Mouse (Mus musculus) bone marrow, adult 2 months (tissue): Measurements from ENCODE around the gene Pramef12.

ENCODE experiments used
- CTCF ChIP-seq: fragments of 200-500 bp; IDR thresholded peaks from 2 replicates; pipeline ENCODE4 v1.5.1; 2011; ENCODE audit warnings: low read length, control low read depth; ENCODE audit not compliant: control insufficient read depth, insufficient read depth
- POLR2A ChIP-seq: fragments of 200-500 bp; IDR thresholded peaks from 2 replicates; pipeline ENCODE4 v1.6.1; 2011; ENCODE audit warnings: low read depth, mild to moderate bottlenecking, control low read depth, low read length, borderline replicate concordance; ENCODE audit not compliant: control insufficient read depth

DNA sequence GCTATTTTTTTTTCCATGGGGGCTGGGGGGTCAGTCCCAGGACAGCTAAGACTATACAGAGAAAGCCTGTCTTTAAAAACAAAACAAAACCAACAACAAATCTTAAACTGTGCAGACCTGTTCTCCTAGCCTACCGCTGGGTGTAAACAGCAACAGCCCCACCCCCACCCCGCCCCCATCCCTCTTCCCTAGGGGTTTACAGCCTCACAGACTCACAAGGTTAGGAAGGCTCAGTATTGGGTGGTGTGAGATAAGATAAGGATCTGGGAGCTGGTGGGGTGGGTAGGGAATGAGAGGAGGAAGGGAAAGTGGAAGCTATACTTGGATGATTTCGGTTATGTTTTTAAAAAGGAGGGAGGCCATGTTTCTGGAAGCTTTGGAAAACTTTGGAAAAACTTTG lies 11.9 kb downstream of the Pramef12 start:
- TF ChIP-seq POLR2A (no peak), CTCF (no peak)
